In the genomic region with DNA sequence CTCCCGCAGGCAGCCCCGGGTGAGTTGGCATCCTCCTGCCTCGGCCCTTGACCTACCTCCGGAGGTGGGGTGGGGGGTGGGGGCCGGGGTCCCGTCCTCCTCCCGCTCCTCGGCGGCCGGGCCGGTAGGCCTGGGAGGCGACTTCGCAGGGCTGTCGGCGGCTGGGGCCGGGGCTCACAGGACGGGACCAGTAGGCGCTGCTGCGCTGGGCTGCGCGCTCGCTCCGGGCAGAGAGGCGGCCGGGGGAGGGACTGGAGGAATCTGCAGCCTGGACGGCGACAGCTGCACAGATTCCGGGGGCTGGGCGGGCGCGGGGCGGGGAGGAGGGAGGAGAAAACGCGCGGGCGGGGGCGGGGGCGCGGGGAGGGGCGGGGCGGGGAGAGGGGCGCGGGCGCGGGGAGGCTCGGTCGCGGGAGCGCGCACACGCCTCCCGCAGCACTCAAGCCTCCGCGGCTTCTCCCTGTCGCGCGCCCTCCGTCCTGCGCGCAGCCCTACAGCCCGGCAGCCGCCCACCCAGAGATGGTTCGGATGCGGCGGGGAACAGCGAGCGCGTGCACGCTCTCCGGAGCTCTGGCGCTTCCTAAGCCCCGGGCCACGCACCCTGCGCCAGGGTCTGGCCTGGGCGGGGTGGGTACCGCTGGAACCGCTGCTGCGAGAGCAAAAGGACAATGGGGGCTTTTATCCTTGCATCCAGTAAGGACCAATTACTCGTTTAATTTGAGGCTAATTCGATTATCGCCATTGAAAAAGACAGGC, we compare ENCODE assay signal across 8 mouse cellular contexts. TPM values are rescaled to one million over a fixed set of nuclear protein-coding genes. Genes with fewer than 3 reads are reported as not detected.
DNase-seq lines count a peak whose midpoint lies in the region; ATAC-seq and TF ChIP-seq lines count a peak whose summit lies in the region.

A gene (minus strand): TSS at position 284 of the 756 bp plus-strand sequence.

- H3K4me2 ChIP-seq in forebrain, embryonic 15.5 days (replicated peaks): peak within 1 kb of the TSS; percentile 60
- peak within 1 kb of the TSS; percentile 68 for H3K4me2 ChIP-seq in liver, embryonic 14.5 days (ENCODE audit: low read depth)
- H3K4me2 ChIP-seq in neural tube, embryonic 11.5 days (ENCODE audit: low read depth): peak within 1 kb of the TSS; percentile 76

- TF ChIP-seq EP300 in ES-Bruce4 (IDR thresholded peaks at IDR 0.05; ENCODE audit: insufficient read depth, low read depth, low read length): no peak
- TF ChIP-seq EP300 in liver, embryonic 14.5 days (IDR thresholded peaks at IDR 0.05; ENCODE audit: low read depth): no peak

- no peak for TF ChIP-seq CTCF in ES-Bruce4 (IDR thresholded peaks at IDR 0.05; ENCODE audit: low read depth, low read length)
- no peak for TF ChIP-seq CTCF in liver, embryonic 14.5 days (IDR thresholded peaks at IDR 0.05; ENCODE audit: low read depth)

- peak; percentile 87 for DNase-seq in cerebellum, adult 11-12 months
- DNase-seq in heart, postnatal 10 days: peak; percentile 91 to 92
- peak; percentile 92 to 95 for DNase-seq in kidney, postnatal 4 days
- peak in 1 of 3 experiments; percentile 9 for DNase-seq in liver, embryonic 14.5 days (ENCODE audit: low read depth in 3 of 3, low spot score in 3 of 3)
- DNase-seq in neural tube, embryonic 11.5 days (ENCODE audit: low spot score): peak; percentile 93
- peak; percentile 82 for DNase-seq in telencephalon, adult 2 months (ENCODE audit: low read depth, low spot score)

- no peak within 1 kb of the TSS for H3K27ac ChIP-seq in ES-Bruce4 (ENCODE audit: insufficient read depth, low read length)
- H3K27ac ChIP-seq in forebrain, embryonic 15.5 days (replicated peaks): peak within 1 kb of the TSS; percentile 95
- H3K27ac ChIP-seq in liver, embryonic 14.5 days: no peak within 1 kb of the TSS
- H3K27ac ChIP-seq in neural tube, embryonic 11.5 days (ENCODE audit: low read depth, low read length): peak within 1 kb of the TSS; percentile 92

- peaks cover 4% of the 10 kb centered on the region for H3K27me3 ChIP-seq in ES-Bruce4 (ENCODE audit: control insufficient read depth, insufficient read depth, low read length, poor library complexity, severe bottlenecking)
- H3K27me3 ChIP-seq in forebrain, embryonic 15.5 days: peaks cover 4% of the 10 kb centered on the region; the same call in 1 of the 2 replicates
- peaks cover 33% of the 10 kb centered on the region for H3K27me3 ChIP-seq in liver, embryonic 14.5 days (ENCODE audit: control insufficient read depth, insufficient read depth, low read length)
- H3K27me3 ChIP-seq in neural tube, embryonic 11.5 days (ENCODE audit: control insufficient read depth, insufficient read depth, low read length): no peaks in the 10 kb centered on the region

- no peaks in the 10 kb centered on the region for H3K4me1 ChIP-seq in ES-Bruce4 (ENCODE audit: control insufficient read depth, insufficient read depth, low read length)
- peaks cover 22% of the 10 kb centered on the region for H3K4me1 ChIP-seq in forebrain, embryonic 15.5 days
- no peaks in the 10 kb centered on the region; a peak in 1 of 4 replicates for H3K4me1 ChIP-seq in liver, embryonic 14.5 days (replicated peaks; ENCODE audit: control insufficient read depth in 2 of 2, insufficient read depth in 2 of 2, low read length in 1 of 2)
- peaks cover 7% of the 10 kb centered on the region; the same call in 1 of the 2 replicates for H3K4me1 ChIP-seq in neural tube, embryonic 11.5 days (ENCODE audit: control insufficient read depth, insufficient read depth, low read length)

- peak within 1 kb of the TSS; percentile 77 for H3K9ac ChIP-seq in ES-Bruce4 (ENCODE audit: low read depth, poor library complexity, severe bottlenecking)
- H3K9ac ChIP-seq in forebrain, embryonic 15.5 days (replicated peaks): peak within 1 kb of the TSS; percentile 87
- H3K9ac ChIP-seq in liver, embryonic 14.5 days (replicated peaks): no peak within 1 kb of the TSS; the same call in none of the 2 replicates
- peak within 1 kb of the TSS; percentile 93 for H3K9ac ChIP-seq in neural tube, embryonic 11.5 days (ENCODE audit: low read length)

- no peaks in the 10 kb centered on the region for H3K9me3 ChIP-seq in ES-Bruce4 (replicated peaks; ENCODE audit: control insufficient read depth, insufficient read depth, low read length, poor library complexity, severe bottlenecking)
- H3K9me3 ChIP-seq in forebrain, embryonic 15.5 days: no peaks in the 10 kb centered on the region
- H3K9me3 ChIP-seq in liver, embryonic 14.5 days (ENCODE audit: control insufficient read depth, low read length): no peaks in the 10 kb centered on the region
- H3K9me3 ChIP-seq in neural tube, embryonic 11.5 days (ENCODE audit: control insufficient read depth, low read length): no peaks in the 10 kb centered on the region

- H3K36me3 ChIP-seq in ES-Bruce4 (ENCODE audit: control insufficient read depth, insufficient read depth, low read length, poor library complexity, severe bottlenecking): no peaks in the 10 kb centered on the region
- no peaks in the 10 kb centered on the region for H3K36me3 ChIP-seq in forebrain, embryonic 15.5 days
- H3K36me3 ChIP-seq in liver, embryonic 14.5 days (replicated peaks; ENCODE audit: control insufficient read depth, insufficient read depth, low read depth): no peaks in the 10 kb centered on the region
- no peaks in the 10 kb centered on the region for H3K36me3 ChIP-seq in neural tube, embryonic 11.5 days (ENCODE audit: control insufficient read depth, insufficient read depth, low read length)

- no peak for TF ChIP-seq POLR2A in ES-Bruce4 (IDR thresholded peaks at IDR 0.05; ENCODE audit: insufficient read depth, low read length)

- WGBS in forebrain, embryonic 15.5 days: under 1% methylated on average over 50 of the region's 81 CpGs
- 1% methylated on average over 45 of the region's 81 CpGs for WGBS in liver, embryonic 14.5 days (ENCODE audit: insufficient replicate concordance)
- WGBS in neural tube, embryonic 11.5 days: 1% methylated on average over 33 of the region's 81 CpGs

- peak; percentile 96 for ATAC-seq in forebrain, embryonic 15.5 days (replicated peaks)
- peak; percentile 81 for ATAC-seq in liver, embryonic 14.5 days (ENCODE audit: insufficient read depth)
- peak; percentile 96 for ATAC-seq in neural tube, embryonic 11.5 days (ENCODE audit: insufficient read depth, low FRiP score, low TSS enrichment)

- H3K4me3 ChIP-seq in ES-Bruce4 (ENCODE audit: low read depth, low read length): peak within 1 kb of the TSS; percentile 92
- H3K4me3 ChIP-seq in forebrain, embryonic 15.5 days: peak within 1 kb of the TSS; percentile 72
- peak within 1 kb of the TSS; percentile 62 to 66 for H3K4me3 ChIP-seq in liver, embryonic 14.5 days (ENCODE audit: insufficient read depth in 1 of 2, low read depth in 2 of 2, low read length in 2 of 2)
- H3K4me3 ChIP-seq in neural tube, embryonic 11.5 days (ENCODE audit: low read depth, low read length): peak within 1 kb of the TSS; percentile 96

- intact Hi-C loops in heart, postnatal 10 days (cut with DNase I): loop anchor here (1.0 to 5.0 kb wide), 3 partner anchors 97 to 379 kb away; a partner anchor contains a TSS

RNA-seq across cellular contexts. Expression of the gene that starts here (rescaled TPM):
- polyA plus RNA-seq in ES-Bruce4 (2011; ENCODE audit: insufficient read depth, insufficient read length, low read depth, missing spikeins): 147 and 148 TPM in 2 replicates
- polyA plus RNA-seq in forebrain, embryonic 15.5 days (2015; fragmentation: Nextera tagmentation; extraction: Ambion mirVana): 125 and 134 TPM in 2 replicates
- total RNA-seq in heart, postnatal 10 days (2021): 100 to 1,000 TPM; 571 to 593 TPM
- polyA plus RNA-seq in liver, embryonic 14.5 days (2012; rRNA removed): 6.7 and 9.6 TPM in 2 replicates
- polyA plus RNA-seq in liver, embryonic 14.5 days (2014; fragmentation: Nextera tagmentation; extraction: Ambion mirVana): 14.4 and 15.2 TPM in 2 replicates
- 97.0 and 105 TPM in 2 replicates for polyA plus RNA-seq in neural tube, embryonic 11.5 days (2014; fragmentation: Nextera tagmentation; extraction: Ambion mirVana)

Comparison
In these comparisons a context has a peak if more than half of its experiments do, and no peak if none do; other contexts are left out.
1. H3K27ac ChIP-seq: peak in forebrain, embryonic 15.5 days (single experiment) and neural tube, embryonic 11.5 days (single experiment); none in ES-Bruce4 (single experiment) and liver, embryonic 14.5 days (single experiment).
2. Peak in every context shown above with its lines, with median percentiles within 50 percentile points of each other: H3K4me3 ChIP-seq, ATAC-seq and H3K4me2 ChIP-seq.